Mouse (Mus musculus) midbrain, embryonic 10.5 days (tissue): ENCODE measurements around the gene Calr. TPM values are rescaled to one million over a fixed set of nuclear protein-coding genes. Genes with fewer than 3 reads are reported as not detected.

Source experiments
- microRNA-seq: library from miRNA; unstranded; fragments of <30 nt; microRNA quantifications from one replicate; pipeline ENCODE4, GENCODE M21; 2017
- polyA plus RNA-seq: library from polyadenylated mRNA; unstranded; fragments of >200 nt; fragmentation: Nextera tagmentation; extraction: Ambion mirVana; gene quantifications from 2 replicates; pipeline ENCODE4 v1.2.1, GENCODE M21; 2016

Gene Calr
- polyA plus RNA-seq, 1 experiment from 2014 or later = 798 TPM

Small RNAs within 50 kb of the gene (microRNA-seq; reads per million reads assigned to microRNA genes)
- 9.0 reads per million, percentile 20 among the genes with 10 or more reads in this experiment for gene Mir7069

Other genes starting within 250 kb of the Calr start
- gene Ier2, start 184.1 kb downstream of the Calr start, polyA plus RNA-seq = 63.6 and 78.2 TPM in 2 replicates
- gene Trmt1, start 160.6 kb downstream of the Calr start, polyA plus RNA-seq = 56.4 and 58.1 TPM in 2 replicates
- gene Nacc1, start 159.1 kb downstream of the Calr start, polyA plus RNA-seq = 24.8 and 26.3 TPM in 2 replicates
- 4.8 and 5.8 TPM in 2 replicates for gene Lyl1, start 145.5 kb downstream of the Calr start, polyA plus RNA-seq
- 1.1 and 1.4 TPM in 2 replicates for gene G430095P16Rik, start 123.9 kb downstream of the Calr start, polyA plus RNA-seq
- gene Nfix, start 46.6 kb downstream of the Calr start, polyA plus RNA-seq = 0.49 and 1.2 TPM in 2 replicates
- gene Dand5, start 24.1 kb downstream of the Calr start, polyA plus RNA-seq = 2.9 and 5.3 TPM in 2 replicates
- gene Gadd45gip1, start 15.4 kb downstream of the Calr start, polyA plus RNA-seq = 46.3 and 47.2 TPM in 2 replicates
- gene Rad23a, start 6.3 kb downstream of the Calr start, polyA plus RNA-seq = 124 and 131 TPM in 2 replicates
- 133 and 139 TPM in 2 replicates for gene Farsa, start 10.1 kb upstream of the Calr start, polyA plus RNA-seq
- 64.7 and 71.7 TPM in 2 replicates for gene Syce2, start 25.2 kb upstream of the Calr start, polyA plus RNA-seq
- gene Gcdh, start 47.0 kb upstream of the Calr start, polyA plus RNA-seq = 37.3 and 39.6 TPM in 2 replicates
- 14.8 and 19.7 TPM in 2 replicates for gene Klf1, start 55.0 kb upstream of the Calr start, polyA plus RNA-seq
- 6.6 and 7.5 TPM in 2 replicates for gene Dnase2a, start 61.6 kb upstream of the Calr start, polyA plus RNA-seq
- 3.2 and 8.4 TPM in 2 replicates for gene Mast1, start 90.4 kb upstream of the Calr start, polyA plus RNA-seq
- gene Rtbdn, start 100.1 kb upstream of the Calr start, polyA plus RNA-seq = 0.62 and 1.2 TPM in 2 replicates
- gene Gm49661, start 122.5 kb upstream of the Calr start, polyA plus RNA-seq = not detected in 2 replicates
- gene Prdx2, start 122.7 kb upstream of the Calr start, polyA plus RNA-seq = 1,203 and 1,278 TPM in 2 replicates
- 136 and 158 TPM in 2 replicates for gene Rnaseh2a, start 122.8 kb upstream of the Calr start, polyA plus RNA-seq
- gene Junb, start 131.8 kb upstream of the Calr start, polyA plus RNA-seq = 5.0 and 5.4 TPM in 2 replicates
- gene Hook2, start 143.7 kb upstream of the Calr start, polyA plus RNA-seq = 18.2 and 18.4 TPM in 2 replicates
- not detected in 2 replicates for gene Best2, start 167.6 kb upstream of the Calr start, polyA plus RNA-seq
- gene Asna1, start 178.3 kb upstream of the Calr start, polyA plus RNA-seq = 160 and 164 TPM in 2 replicates
- 140 and 146 TPM in 2 replicates for gene Trir, start 179.9 kb upstream of the Calr start, polyA plus RNA-seq
- gene Tnpo2, start 190.0 kb upstream of the Calr start, polyA plus RNA-seq = 28.6 and 34.9 TPM in 2 replicates
- 25.5 and 32.3 TPM in 2 replicates for gene Fbxw9, start 213.1 kb upstream of the Calr start, polyA plus RNA-seq
- gene Gm5741, start 221.0 kb upstream of the Calr start, polyA plus RNA-seq = 0.91 and 1.1 TPM in 2 replicates
- 70.8 and 71.8 TPM in 2 replicates for gene Dhps, start 224.8 kb upstream of the Calr start, polyA plus RNA-seq
- gene Wdr83os, start 233.8 kb upstream of the Calr start, polyA plus RNA-seq = 133 and 142 TPM in 2 replicates
- 61.2 and 70.6 TPM in 2 replicates for gene Wdr83, start 234.4 kb upstream of the Calr start, polyA plus RNA-seq
- gene Man2b1, start 236.3 kb upstream of the Calr start, polyA plus RNA-seq = 23.5 and 23.7 TPM in 2 replicates